Mouse (Mus musculus): ENCODE results near the gene Adgrb3. TPM values are rescaled to one million over a fixed set of nuclear protein-coding genes. Genes with fewer than 3 reads are reported as not detected.

Adgrb3 gene
- polyA plus RNA-seq, 1 experiment from 2014 or later, result 68.6 TPM

DNA sequence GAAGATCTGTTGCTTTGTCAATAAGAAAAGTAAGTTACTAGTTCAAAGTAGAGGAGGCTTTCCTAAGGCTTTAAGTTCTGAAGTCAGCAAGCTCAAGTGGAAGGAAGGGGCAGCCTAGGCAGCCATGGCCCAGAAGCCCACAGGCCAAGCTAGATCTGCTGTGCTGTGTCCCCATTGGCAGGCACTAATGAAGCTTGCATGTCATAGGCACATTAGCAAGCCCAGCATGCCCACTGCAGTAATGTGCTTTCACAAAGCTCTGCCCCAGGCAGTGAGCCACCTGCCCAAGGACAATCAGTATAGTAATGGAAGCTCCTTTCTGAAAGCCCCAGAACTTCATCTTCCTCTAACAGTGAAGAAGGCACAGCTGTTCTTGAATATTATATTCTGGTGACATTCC lies 484.6 kb downstream of the Adgrb3 start:
- no peak overlapping the region for H3K9ac ChIP-seq (ENCODE audit: low read depth, low read length)
- H3K4me3 ChIP-seq (ENCODE audit: low read depth, low read length), result no peak overlapping the region
- H3K4me2 ChIP-seq (ENCODE audit: low read length), result no peak overlapping the region
- ATAC-seq, result no peak
- H3K27ac ChIP-seq (ENCODE audit: low read length), result no peak overlapping the region
- H3K4me1 ChIP-seq (ENCODE audit: control insufficient read depth, insufficient read depth, low read length), result no peaks in the 10 kb centered on the region
- H3K36me3 ChIP-seq (ENCODE audit: control insufficient read depth, insufficient read depth, low read length), result 0 out of 2 replicates have a peak, but pooled peaks cover 2% of the 10 kb centered on the region
- no peaks in the 10 kb centered on the region; the same call in 1 of the 2 replicates for H3K9me3 ChIP-seq (replicated peaks; ENCODE audit: control insufficient read depth, low read length, poor library complexity, severe bottlenecking)
- H3K27me3 ChIP-seq (ENCODE audit: control insufficient read depth, insufficient read depth, low read depth, low read length), result no peaks in the 10 kb centered on the region

DNA sequence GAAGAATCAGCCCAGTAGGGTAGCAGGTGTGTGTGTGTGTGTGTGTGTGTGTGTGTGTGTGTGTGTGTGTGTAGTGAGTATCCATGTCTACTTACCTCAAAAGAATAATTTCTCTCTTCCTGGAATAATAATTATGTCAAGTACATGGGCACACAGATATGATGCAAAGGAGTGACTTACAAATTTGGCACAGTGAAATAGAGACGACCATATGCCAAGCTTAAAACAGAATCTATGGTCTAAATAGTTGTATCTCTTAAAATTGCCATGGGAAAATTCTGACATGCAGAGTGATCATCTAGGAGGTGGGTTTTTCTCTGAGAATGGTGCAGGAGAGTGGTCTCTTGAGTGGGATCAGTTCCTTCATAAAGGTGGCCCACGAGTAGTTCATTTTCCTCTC lies 504.1 kb downstream of the Adgrb3 start:
- H3K4me1 ChIP-seq (ENCODE audit: control insufficient read depth, insufficient read depth, low read length), result no peaks in the 10 kb centered on the region
- no peak overlapping the region for H3K27ac ChIP-seq (ENCODE audit: low read length)
- no peak overlapping the region for H3K4me2 ChIP-seq (ENCODE audit: low read length)
- H3K36me3 ChIP-seq (ENCODE audit: control insufficient read depth, insufficient read depth, low read length), result no peaks in the 10 kb centered on the region
- no peaks in the 10 kb centered on the region for H3K9me3 ChIP-seq (replicated peaks; ENCODE audit: control insufficient read depth, low read length, poor library complexity, severe bottlenecking)
- H3K4me3 ChIP-seq (ENCODE audit: low read depth, low read length), result no peak overlapping the region
- ATAC-seq, result no peak
- no peak overlapping the region for H3K9ac ChIP-seq (ENCODE audit: low read depth, low read length)
- 88% methylated on average over 2 of the region's 2 CpGs for WGBS
- no peaks in the 10 kb centered on the region for H3K27me3 ChIP-seq (ENCODE audit: control insufficient read depth, insufficient read depth, low read depth, low read length)

DNA sequence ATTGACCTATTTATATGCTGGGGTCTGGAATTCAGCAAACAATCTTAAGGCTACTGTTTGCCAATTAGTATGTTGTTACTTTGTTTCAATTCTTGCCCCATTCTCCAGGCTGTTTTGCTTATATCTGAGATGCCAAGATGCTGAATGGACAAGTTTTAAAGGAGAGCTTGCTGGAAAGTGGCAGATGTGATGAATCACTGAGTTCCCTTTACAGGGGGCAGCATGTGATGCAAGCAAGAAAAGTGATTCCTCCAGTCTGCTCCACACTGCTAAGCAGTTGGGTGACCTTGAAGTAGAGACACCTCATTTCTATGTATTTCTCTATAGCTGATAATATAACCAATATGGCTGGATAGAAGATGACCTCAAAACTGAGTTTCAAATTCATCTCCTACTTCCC lies 512.4 kb downstream of the Adgrb3 start:
- no peaks in the 10 kb centered on the region for H3K27me3 ChIP-seq (ENCODE audit: control insufficient read depth, insufficient read depth, low read depth, low read length)
- H3K4me2 ChIP-seq (ENCODE audit: low read length), result no peak overlapping the region
- no peaks in the 10 kb centered on the region for H3K36me3 ChIP-seq (ENCODE audit: control insufficient read depth, insufficient read depth, low read length)
- H3K4me3 ChIP-seq (ENCODE audit: low read depth, low read length), result no peak overlapping the region
- H3K4me1 ChIP-seq (ENCODE audit: control insufficient read depth, insufficient read depth, low read length), result no peaks in the 10 kb centered on the region
- no peak for ATAC-seq
- no peak overlapping the region for H3K9ac ChIP-seq (ENCODE audit: low read depth, low read length)
- H3K9me3 ChIP-seq (replicated peaks; ENCODE audit: control insufficient read depth, low read length, poor library complexity, severe bottlenecking), result no peaks in the 10 kb centered on the region
- no peak overlapping the region for H3K27ac ChIP-seq (ENCODE audit: low read length)

DNA sequence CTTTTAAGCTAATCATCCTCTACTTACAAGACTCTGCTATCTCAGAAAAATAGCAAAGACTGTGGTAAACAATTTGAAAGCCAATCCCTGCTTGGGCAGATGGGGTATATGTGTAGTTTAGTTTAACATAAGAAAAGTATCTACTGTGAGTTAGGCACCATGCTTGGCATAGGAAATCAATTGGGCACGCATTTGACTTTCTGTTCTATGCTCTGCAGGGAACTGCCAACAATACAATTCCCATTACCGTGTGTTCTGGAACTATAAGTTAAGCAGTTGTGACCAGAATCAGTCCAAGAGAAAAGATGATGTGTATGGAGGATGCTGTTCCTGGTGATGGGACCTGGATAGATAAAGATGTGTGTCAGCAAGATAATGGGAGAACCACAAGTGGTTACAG lies 517.2 kb downstream of the Adgrb3 start:
- H3K4me3 ChIP-seq (ENCODE audit: low read depth, low read length), result no peak overlapping the region
- H3K4me2 ChIP-seq (ENCODE audit: low read length), result no peak overlapping the region
- no peaks in the 10 kb centered on the region for H3K27me3 ChIP-seq (ENCODE audit: control insufficient read depth, insufficient read depth, low read depth, low read length)
- no peaks in the 10 kb centered on the region for H3K36me3 ChIP-seq (ENCODE audit: control insufficient read depth, insufficient read depth, low read length)
- H3K27ac ChIP-seq (ENCODE audit: low read length), result no peak overlapping the region
- no peaks in the 10 kb centered on the region for H3K4me1 ChIP-seq (ENCODE audit: control insufficient read depth, insufficient read depth, low read length)
- 39% methylated on average over 2 of the region's 2 CpGs for WGBS
- H3K9me3 ChIP-seq (replicated peaks; ENCODE audit: control insufficient read depth, low read length, poor library complexity, severe bottlenecking), result no peaks in the 10 kb centered on the region
- no peak overlapping the region for H3K9ac ChIP-seq (ENCODE audit: low read depth, low read length)
- ATAC-seq, result no peak

DNA sequence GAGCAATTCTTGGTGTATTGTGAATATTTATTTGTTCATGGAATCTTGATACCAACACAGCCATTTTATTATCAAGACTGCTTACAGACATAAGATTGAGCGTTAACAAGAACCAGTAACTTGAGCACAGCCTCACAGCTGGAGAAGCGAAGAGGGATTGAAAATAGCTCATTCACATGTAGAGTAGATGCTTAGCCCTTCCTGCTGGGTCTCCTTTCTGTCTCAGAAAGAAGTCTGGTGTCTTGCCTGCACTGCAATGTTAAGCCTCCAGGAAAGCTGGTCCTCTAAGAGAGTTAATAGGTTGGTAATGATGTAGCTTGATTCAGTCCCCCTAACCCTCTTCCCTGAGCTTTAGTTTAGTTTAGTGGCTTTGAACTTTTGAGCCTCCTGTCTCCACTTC lies 519.4 kb downstream of the Adgrb3 start:
- Histone ChIP-seq H3K9me3 (replicated peaks; ENCODE audit: control insufficient read depth, low read length, poor library complexity, severe bottlenecking) (no peaks in the 10 kb centered on the region), H3K9ac (ENCODE audit: low read depth, low read length) (no peak overlapping the region), H3K36me3 (ENCODE audit: control insufficient read depth, insufficient read depth, low read length) (no peaks in the 10 kb centered on the region), H3K4me3 (ENCODE audit: low read depth, low read length) (no peak overlapping the region), H3K27me3 (ENCODE audit: control insufficient read depth, insufficient read depth, low read depth, low read length) (no peaks in the 10 kb centered on the region), H3K4me1 (ENCODE audit: control insufficient read depth, insufficient read depth, low read length) (no peaks in the 10 kb centered on the region), H3K4me2 (ENCODE audit: low read length) (no peak overlapping the region), H3K27ac (ENCODE audit: low read length) (no peak overlapping the region)
- ATAC-seq, result no peak
- 6% methylated on average over 2 of the region's 2 CpGs for WGBS

DNA sequence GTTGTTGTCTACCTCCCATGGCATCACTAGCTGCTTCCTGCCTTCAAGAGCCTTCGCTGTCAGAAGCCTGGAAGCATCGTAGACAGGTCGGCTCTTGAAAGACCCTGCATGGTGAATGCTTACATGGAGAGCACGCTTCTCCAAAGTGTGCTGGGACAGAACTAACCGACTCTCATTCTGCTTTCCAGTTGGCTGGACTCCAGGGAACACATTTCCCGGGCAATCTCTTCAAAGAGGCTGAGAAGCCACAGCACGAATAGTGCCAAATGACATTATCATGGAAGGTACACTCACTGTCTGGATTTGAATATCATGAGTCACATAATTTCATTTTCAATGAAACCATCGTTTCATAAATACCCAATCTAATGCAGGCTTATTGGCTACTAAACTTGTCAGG lies 548.0 kb downstream of the Adgrb3 start:
- Histone ChIP-seq H3K4me1 (ENCODE audit: control insufficient read depth, insufficient read depth, low read length) (no peaks in the 10 kb centered on the region), H3K4me2 (ENCODE audit: low read length) (no peak overlapping the region), H3K36me3 (ENCODE audit: control insufficient read depth, insufficient read depth, low read length) (no peaks in the 10 kb centered on the region), H3K9me3 (replicated peaks; ENCODE audit: control insufficient read depth, low read length, poor library complexity, severe bottlenecking) (no peaks in the 10 kb centered on the region), H3K4me3 (ENCODE audit: low read depth, low read length) (no peak overlapping the region), H3K27me3 (ENCODE audit: control insufficient read depth, insufficient read depth, low read depth, low read length) (no peaks in the 10 kb centered on the region), H3K9ac (ENCODE audit: low read depth, low read length) (no peak overlapping the region), H3K27ac (ENCODE audit: low read length) (no peak overlapping the region)
- ATAC-seq, result no peak
- 76% methylated on average over 8 of the region's 8 CpGs for WGBS

DNA sequence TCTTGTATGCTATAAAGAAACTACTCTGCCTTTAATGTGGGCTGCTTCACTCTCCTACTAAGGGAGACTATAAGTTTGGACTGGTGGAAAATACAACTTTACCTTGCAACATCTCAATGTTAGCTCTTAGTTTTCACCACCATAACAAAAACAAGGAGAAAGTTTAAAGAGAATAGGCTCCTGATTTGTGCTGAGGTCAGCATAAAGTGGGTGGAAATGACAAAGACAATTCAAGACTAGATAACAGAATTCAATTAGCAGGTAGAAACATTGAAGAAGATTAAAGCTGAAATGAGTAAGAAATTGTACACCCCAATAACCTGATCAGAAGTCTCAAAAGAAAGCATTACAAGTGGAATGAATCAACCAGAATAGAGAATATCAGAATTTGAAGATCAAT lies 578.9 kb downstream of the Adgrb3 start:
- Histone ChIP-seq H3K4me1 (ENCODE audit: control insufficient read depth, insufficient read depth, low read length) (no peaks in the 10 kb centered on the region), H3K9me3 (replicated peaks; ENCODE audit: control insufficient read depth, low read length, poor library complexity, severe bottlenecking) (no peaks in the 10 kb centered on the region)

DNA sequence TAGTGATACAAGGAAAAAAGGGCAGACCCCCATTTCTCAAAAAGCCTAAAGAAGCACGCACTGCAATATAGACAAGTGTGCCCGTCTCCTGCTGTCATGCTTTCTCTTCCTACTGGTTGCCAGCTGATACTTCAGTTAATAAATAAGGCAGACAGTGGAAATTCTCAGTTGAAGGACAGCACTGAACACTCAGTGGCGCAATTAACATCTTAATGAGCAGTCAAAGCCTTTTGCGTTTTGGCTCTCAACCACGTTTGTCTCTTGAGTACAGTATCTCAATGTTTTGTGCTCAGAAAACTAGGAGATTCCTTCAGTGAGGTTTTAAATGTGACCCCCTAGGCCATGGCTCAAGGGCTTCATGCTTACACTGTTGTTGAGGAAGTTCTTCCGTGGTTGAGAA lies 587.1 kb downstream of the Adgrb3 start:
- Histone ChIP-seq H3K36me3 (ENCODE audit: control insufficient read depth, insufficient read depth, low read length) (no peaks in the 10 kb centered on the region), H3K27ac (ENCODE audit: low read length) (no peak overlapping the region), H3K4me2 (ENCODE audit: low read length) (no peak overlapping the region), H3K9me3 (replicated peaks; ENCODE audit: control insufficient read depth, low read length, poor library complexity, severe bottlenecking) (no peaks in the 10 kb centered on the region), H3K4me1 (ENCODE audit: control insufficient read depth, insufficient read depth, low read length) (no peaks in the 10 kb centered on the region), H3K27me3 (ENCODE audit: control insufficient read depth, insufficient read depth, low read depth, low read length) (no peaks in the 10 kb centered on the region), H3K4me3 (ENCODE audit: low read depth, low read length) (no peak overlapping the region), H3K9ac (ENCODE audit: low read depth, low read length) (no peak overlapping the region)
- 61% methylated on average over 6 of the region's 6 CpGs for WGBS
- ATAC-seq, result no peak

More for the DNA sequence above, 578.9 kb downstream of the Adgrb3 start:
- Histone ChIP-seq H3K36me3 (ENCODE audit: control insufficient read depth, insufficient read depth, low read length) (no peaks in the 10 kb centered on the region), H3K27ac (ENCODE audit: low read length) (no peak overlapping the region), H3K9ac (ENCODE audit: low read depth, low read length) (no peak overlapping the region), H3K4me2 (ENCODE audit: low read length) (no peak overlapping the region), H3K4me3 (ENCODE audit: low read depth, low read length) (no peak overlapping the region), H3K27me3 (ENCODE audit: control insufficient read depth, insufficient read depth, low read depth, low read length) (no peaks in the 10 kb centered on the region)
- ATAC-seq, result no peak

DNA sequence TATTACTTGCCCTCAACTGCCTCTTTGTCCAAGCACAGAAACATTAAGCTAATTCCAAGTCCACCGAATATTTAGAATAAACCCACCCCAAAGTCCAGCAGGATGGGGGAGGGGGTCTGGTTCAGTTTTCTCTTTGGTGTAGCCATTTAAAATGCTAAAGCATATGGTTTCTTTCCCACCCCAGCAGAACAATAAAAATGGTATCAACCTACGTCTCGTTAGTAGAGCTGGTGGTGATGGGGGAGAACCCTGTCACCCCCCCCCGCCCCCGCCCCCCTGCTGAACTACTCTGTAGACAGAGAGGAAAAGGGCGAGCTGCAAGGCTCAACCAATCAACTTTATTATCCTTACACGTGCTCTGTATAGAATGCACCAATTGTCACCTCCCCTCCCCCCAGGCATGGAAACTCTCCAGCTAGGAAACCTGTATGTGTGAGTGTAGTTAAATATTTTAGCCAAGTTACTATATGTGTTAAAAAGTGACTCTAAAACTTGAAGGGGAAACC lies 600.2 kb downstream of the Adgrb3 start:
- WGBS, result 11% methylated on average over 7 of the region's 7 CpGs
- Histone ChIP-seq H3K9ac (ENCODE audit: low read depth, low read length) (peak overlapping the region; percentile 81), H3K36me3 (ENCODE audit: control insufficient read depth, insufficient read depth, low read length) (no peaks in the 10 kb centered on the region), H3K4me2 (ENCODE audit: low read length) (peak overlapping the region; percentile 57), H3K27me3 (ENCODE audit: control insufficient read depth, insufficient read depth, low read depth, low read length) (no peaks in the 10 kb centered on the region), H3K27ac (ENCODE audit: low read length) (peak overlapping the region; percentile 98), H3K4me1 (ENCODE audit: control insufficient read depth, insufficient read depth, low read length) (peaks cover 13% of the 10 kb centered on the region), H3K9me3 (replicated peaks; ENCODE audit: control insufficient read depth, low read length, poor library complexity, severe bottlenecking) (no peaks in the 10 kb centered on the region), H3K4me3 (ENCODE audit: low read depth, low read length) (peak overlapping the region; percentile 57)
- peak; percentile 87 for ATAC-seq
